Mouse (Mus musculus): ENCODE data around the gene Prkar1b. TPM values are rescaled to one million over a fixed set of nuclear protein-coding genes. Genes with fewer than 3 reads are reported as not detected.

The Prkar1b gene
- polyA plus RNA-seq, 2 experiments from 2014 or later: 2.6 to 5.4 TPM

- ATAC-seq: no peak
Observed at GRCm38 (mm10) chr5:138996322-138997073, 153.3 kb downstream of the Prkar1b start.

GRCm38 (mm10) chr5:138995721-138996311 is 154.0 kb downstream of the Prkar1b start:
- no peak for ATAC-seq

DNA sequence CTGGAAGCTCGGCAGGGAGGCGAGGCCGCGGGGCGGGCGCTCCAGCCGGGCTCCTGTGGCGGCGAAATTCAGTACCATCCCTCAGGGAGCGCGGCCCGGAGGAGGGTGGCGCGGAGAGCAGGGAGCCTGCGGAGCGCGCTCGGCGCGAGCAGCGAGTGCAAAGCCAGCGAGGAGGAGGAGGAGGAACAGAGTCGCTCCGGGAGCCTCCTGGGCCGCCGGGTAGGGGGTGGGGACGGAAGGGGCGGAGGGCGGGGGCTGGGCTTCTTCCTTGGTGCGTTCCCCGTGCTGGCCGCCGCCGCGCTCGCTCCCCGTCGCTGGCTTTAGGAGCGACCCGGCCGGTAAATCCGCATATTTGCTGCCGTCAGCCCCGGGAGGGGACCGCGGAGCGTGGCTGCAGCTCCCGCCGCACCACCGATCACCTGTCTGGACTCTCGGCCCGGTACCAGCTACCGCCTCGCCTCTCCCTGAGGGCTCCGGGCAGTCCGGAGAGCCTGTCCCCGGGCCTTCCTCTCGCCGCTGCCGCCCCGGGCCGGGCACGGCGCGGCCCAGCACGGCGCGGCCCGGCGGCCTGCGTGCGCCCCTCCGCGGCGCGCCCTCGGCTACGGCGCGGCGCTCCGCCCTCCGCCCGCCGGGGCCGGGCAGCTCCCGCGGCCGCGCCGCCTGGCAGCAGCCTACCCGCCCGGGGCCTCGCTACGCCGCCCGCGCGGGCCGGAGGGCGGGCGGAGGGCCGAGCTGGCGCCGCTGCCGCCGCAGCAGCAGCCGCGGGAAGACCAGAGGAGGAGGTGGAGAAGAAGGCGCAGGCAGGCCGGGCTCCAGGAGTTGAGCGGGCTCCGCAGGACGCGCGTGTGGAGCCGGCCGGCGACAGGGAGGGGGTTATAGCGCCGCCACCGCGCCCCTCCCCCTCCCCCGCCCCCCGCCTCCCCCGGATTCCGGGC is 154.7 kb downstream of the Prkar1b start:
- ATAC-seq: no peak

DNA sequence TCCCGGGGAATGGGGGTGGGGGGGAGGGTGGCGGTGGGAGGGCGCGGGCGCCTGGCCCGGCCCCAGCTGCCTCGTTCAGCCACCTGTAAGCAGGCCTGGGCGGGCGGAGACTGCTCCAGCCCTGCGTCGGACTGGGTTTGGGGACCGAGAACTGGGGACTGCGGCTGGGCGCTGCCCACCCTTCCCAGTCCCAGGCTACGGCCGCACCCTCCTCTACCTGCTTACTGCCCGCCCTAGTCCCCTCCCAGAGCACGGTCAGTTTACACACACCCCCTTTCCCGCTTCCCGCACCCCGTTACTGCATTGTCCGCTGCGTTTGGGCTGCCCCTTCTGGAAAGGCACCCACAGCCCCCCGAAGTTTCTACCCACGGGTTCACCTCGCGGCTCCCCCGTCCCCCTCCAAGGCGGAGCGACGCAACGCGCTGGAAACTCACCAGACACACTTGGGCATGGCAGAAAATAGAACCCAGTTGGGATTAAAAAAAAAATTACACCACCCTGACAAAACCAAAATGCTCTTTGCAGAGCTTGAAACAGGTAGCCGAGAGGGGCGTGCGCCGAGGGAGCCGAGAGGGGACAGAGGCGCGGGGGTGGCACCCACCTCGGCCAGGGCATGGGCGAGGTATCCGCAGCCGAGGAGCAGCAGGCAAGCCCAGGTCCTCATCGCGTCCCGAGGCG is 155.6 kb downstream of the Prkar1b start:
- no peak for ATAC-seq

DNA sequence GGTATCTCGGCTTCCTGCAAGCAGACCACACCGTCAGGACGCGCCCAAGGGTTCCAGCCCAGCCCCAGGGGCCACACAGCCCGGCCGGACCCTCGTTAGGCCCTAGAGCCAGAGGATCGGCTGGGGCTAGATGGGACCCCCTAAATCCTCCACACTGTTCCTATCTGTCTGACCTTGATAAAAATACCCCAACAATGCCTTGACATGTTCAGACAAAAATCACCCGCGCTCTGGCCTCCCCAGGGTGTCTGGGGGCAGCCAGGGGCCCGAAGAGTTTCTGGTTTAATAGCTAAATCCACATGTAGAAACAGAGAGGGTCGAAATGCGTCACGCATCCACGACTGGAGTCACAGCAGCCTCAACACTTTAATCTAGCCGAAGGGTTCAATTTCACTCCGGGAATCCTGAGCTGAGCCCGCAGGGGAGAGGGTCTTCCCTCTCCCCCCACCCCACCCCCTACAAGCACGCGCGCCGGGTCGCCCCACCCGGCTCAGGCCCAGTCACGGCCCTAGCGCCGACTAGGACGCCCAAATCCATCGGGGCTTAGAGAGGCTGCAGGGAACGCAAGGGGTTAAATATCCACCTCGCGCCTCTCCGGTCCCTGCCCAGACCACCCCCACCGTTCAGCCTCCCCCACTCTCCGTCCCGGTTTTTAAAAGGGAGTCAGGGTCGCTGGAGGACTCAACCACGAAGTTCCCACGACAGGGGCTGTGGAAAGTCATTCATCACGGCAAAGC is 156.3 kb downstream of the Prkar1b start:
- no peak for ATAC-seq

- ATAC-seq: no peak
Observed at GRCm38 (mm10) chr5:138992611-138993370, 157.0 kb downstream of the Prkar1b start.

GRCm38 (mm10) chr5:138991734-138992133 is 158.1 kb downstream of the Prkar1b start:
- no peak for ATAC-seq

DNA sequence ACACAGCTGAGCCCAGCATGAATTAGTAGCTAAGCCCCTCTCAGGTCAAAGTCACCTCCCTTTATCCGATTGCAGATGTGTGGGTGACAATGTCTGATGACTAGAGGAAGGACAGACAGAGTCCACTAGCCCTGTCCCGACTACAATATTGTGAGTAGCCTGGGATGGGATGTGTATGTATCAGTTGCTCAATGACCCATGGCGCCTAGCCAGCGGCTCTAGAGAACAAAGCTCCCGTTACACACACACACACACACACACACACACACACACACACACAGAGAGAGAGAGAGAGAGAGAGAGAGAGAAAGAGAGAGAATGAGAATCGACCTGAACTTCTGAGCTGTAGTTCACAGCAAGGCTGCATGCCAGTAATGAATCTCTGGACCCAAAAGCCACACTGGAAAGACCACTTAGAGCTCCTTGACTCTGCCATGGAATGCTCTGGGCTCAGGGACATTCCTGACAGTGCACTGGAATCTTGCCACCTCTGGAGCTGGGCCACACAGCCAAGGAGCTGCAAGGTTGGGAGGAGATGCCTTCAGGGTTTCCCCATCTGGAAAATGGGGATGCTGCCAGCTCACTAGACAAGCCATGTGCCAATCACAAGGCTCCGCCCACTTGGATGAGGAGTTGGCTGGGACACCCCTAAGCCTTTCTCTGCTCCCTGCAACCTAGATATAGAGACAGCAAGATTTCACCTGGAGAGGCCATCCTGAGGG is 159.0 kb downstream of the Prkar1b start:
- ATAC-seq: no peak

GRCm38 (mm10) chr5:138989567-138989966 is 160.2 kb downstream of the Prkar1b start:
- ATAC-seq: no peak

- no peak for ATAC-seq
Observed at GRCm38 (mm10) chr5:138988764-138989163, 161.0 kb downstream of the Prkar1b start.

DNA sequence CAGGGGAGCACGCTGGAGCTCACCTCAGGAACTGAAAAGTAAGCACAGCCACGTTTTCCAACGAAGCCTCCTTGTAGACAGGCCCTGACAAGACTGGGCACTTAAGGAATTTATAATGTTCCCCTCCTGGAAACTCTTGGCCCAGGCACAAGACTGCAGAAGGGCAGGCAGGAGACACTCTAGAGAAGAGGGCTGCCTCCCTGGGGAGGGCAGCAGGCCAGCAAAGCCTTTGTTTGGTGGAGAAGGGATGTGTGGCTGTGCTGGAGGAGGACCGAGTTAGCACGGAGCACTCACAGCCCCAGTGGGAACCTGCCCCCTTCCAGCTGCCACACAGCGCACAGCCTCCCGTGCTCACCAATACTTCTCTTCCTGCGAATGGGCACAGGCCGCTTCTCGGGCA is 161.8 kb downstream of the Prkar1b start:
- no peak for ATAC-seq

- ATAC-seq: peak; percentile 83
Observed at GRCm38 (mm10) chr5:138981921-138982320, 167.9 kb downstream of the Prkar1b start.

GRCm38 (mm10) chr5:138980608-138981007 is 169.2 kb downstream of the Prkar1b start:
- ATAC-seq: no peak

- no peak for ATAC-seq
Observed at GRCm38 (mm10) chr5:138979840-138980239, 170.0 kb downstream of the Prkar1b start.

DNA sequence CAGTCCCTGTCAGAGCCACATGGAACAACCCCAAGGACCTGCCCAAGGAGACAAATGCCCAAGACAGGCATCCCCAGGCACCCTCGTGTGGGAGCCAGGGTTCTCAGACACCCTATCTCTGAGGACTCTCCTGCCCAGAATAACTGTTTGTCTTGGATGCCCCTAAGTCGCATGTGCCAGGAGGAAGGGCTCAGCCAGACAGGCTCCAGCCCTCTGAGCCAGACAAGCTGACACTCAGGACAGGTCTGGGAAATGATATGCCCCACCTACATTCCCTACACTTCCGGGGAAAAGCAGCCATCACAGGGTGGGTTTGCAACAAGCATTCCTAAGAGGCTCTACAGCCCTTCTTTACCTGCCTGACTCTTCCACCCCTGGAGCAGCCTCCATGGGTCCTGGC is 172.0 kb downstream of the Prkar1b start:
- ATAC-seq: no peak

- no peak for ATAC-seq
Observed at GRCm38 (mm10) chr5:138974911-138975485, 174.8 kb downstream of the Prkar1b start.

GRCm38 (mm10) chr5:138973480-138973879 is 176.3 kb downstream of the Prkar1b start:
- no peak for ATAC-seq

DNA sequence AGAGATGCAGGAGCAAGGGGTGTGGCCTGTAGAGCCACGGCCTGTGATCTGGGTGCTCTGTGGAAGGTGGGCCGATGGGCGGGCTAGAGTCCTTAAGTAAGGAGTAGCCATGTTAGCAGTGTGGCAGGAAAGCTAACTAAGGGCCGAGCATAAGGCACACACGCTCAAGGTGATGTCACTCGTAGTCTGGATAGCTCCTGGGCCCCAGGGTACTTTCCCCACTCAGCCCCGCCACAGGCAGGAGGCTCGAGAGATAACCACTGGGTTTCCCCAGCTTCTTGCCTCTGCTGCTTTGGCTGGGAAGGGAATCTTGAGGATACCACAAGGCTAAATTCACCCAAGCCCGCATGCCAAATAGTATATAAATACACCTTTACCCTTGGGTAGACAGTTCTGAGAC is 178.4 kb downstream of the Prkar1b start:
- no peak for ATAC-seq

DNA sequence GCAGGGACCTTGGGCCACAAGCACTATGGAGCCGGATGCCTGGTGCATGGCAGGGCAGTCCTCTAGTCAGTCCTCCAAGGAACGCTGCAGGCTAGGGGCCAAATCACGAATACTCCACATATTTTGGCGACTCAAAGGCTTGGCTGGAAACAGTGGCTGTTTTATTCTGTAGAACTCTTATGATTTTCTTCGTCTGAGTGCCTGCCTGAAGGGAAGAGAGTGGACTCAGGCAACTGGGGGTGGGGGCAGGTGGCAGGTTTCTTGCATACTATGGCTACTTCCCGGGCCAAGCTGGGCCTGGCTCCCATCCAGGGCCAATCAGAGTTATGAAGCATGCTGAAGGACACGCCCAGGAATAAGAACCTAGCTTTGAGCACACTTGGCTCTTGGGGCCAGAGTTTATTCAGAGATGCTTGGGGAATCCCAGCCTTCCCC is 179.7 kb downstream of the Prkar1b start:
- no peak for ATAC-seq

All from activated CD4-positive, CD25-positive, alpha-beta regulatory T cell, adult 4 months (primary cell).